Mouse (Mus musculus): ENCODE results near the gene Igf1.

DNA sequence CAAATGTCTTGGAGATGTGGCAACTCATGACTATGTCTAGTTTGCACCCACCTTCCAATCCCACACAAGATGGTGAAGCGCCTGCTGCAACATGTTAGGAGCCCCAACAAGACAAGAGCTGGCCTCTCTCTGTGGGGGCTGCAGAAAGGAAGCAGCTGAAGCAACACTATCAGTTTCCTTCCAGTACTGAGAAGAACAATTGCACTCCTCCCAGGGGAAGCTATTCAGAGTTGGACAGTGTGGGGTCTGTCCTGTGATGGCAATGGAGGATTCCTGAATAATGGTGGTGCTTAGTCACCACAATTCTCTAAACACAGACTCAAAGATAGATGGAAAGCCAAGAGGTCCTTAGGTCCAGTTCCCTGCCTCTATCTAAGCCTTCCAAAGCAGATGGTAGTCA lies 35.2 kb downstream of the Igf1 start:
- TF ChIP-seq POLR2A (IDR thresholded peaks at IDR 0.05; ENCODE audit: low read depth, low read length): no peak
- TF ChIP-seq CTCF (IDR thresholded peaks at IDR 0.05; ENCODE audit: extremely low read depth, insufficient read length, insufficient replicate concordance, low read depth, low read length): no peak
